Mouse (Mus musculus): ENCODE measurements around the gene Clcn3. TPM values are rescaled to one million over a fixed set of nuclear protein-coding genes. Genes with fewer than 3 reads are reported as not detected.

Gene Clcn3
- polyA plus RNA-seq, 1 experiment from 2014 or later, result 59.7 TPM

DNA sequence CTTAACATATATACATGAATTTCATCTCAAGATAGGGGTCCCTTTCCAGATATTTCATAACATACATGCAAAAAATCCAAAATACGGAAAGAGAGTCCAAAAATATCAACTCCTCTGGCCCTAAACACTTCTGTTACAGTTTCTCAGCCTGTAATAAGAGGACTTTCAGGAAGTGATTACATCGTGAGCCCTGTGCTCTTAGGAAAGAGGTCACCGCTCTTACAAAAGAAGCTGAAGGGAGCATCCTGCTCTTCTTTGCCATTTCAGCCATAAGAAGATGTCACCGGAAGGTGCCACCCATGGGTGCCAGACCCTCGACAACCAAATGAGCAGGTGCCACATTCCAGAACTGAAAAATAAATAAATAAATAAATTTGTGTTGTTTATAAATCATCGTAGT is 121.3 kb downstream of the Clcn3 start:
- Histone ChIP-seq H3K9me3 (no peaks in the 10 kb centered on the region), H3K4me1 (replicated peaks) (no peaks in the 10 kb centered on the region), H3K27me3 (no peaks in the 10 kb centered on the region), H3K36me3 (no peaks in the 10 kb centered on the region), H3K4me2 (no peak overlapping the region), H3K9ac (no peak overlapping the region), H3K4me3 (no peak overlapping the region), H3K27ac (no peak overlapping the region)
- 92% methylated on average over 6 of the region's 6 CpGs for whole genome bisulfite sequencing
- ATAC-seq (ENCODE audit: low FRiP score), result no peak

DNA sequence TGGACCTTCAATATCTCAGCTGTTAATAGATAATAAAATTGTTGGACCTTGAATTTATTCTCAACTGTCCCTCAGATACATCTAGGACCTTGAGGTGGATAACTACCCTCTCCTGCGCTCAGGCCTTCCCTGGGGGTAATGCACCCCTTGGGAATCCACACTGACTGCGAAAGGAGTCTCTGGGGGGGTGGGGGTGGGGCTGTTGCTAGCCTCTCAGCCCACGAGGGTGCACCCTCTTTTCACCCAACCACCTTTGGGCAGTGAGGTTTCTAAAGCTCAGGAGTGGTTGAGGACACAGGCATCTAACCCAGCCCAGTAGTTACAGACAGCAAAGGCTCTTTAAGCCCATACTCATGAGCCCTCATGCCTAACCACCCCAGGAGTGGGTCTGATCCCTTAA is 122.4 kb downstream of the Clcn3 start:
- no peak overlapping the region for H3K27ac ChIP-seq
- H3K27me3 ChIP-seq, result no peaks in the 10 kb centered on the region
- no peak overlapping the region for H3K4me3 ChIP-seq
- H3K9ac ChIP-seq, result no peak overlapping the region
- H3K36me3 ChIP-seq, result no peaks in the 10 kb centered on the region
- no peaks in the 10 kb centered on the region for H3K4me1 ChIP-seq (replicated peaks)
- no peaks in the 10 kb centered on the region for H3K9me3 ChIP-seq
- no peak overlapping the region for H3K4me2 ChIP-seq
- no peak for ATAC-seq (ENCODE audit: low FRiP score)
- 64% methylated on average over 3 of the region's 3 CpGs for WGBS

Other genes with a start within 250 kb of the Clcn3 start
- 109 and 112 TPM in 2 replicates for gene Hpf1, start 92.9 kb downstream of the Clcn3 start, polyA plus RNA-seq (2015; fragmentation: Nextera tagmentation; extraction: Ambion mirVana)
- gene Nek1, start 9.9 kb upstream of the Clcn3 start, polyA plus RNA-seq (2015; fragmentation: Nextera tagmentation; extraction: Ambion mirVana), result 27.4 and 27.7 TPM in 2 replicates
- gene Sh3rf1, start 240.6 kb upstream of the Clcn3 start, polyA plus RNA-seq (2015; fragmentation: Nextera tagmentation; extraction: Ambion mirVana), result 30.0 and 30.5 TPM in 2 replicates

All from hindbrain, embryonic 13.5 days (tissue).